In the genomic region with DNA sequence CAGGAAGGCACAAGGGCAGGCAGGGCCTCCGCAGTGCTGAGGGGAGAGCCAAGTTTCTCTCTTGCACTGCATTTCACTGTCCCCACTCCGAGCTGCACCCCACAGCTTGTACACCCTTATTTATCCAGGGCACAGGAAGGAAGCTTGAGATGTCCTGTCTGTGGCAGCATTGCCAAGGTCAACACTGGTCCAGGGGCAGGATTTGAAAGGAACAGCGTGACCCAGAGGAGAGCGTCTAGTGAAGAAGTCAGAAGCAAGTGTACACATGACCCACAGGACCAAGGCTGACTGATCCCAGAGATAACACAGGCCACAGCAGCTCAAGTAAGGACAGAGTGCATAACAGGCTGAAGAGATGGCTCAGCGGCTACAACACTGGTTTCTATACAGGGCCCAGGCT, we compare ENCODE assay signal across 9 mouse cellular contexts. TPM values are rescaled to one million over a fixed set of nuclear protein-coding genes. Genes with fewer than 3 reads are reported as not detected.
DNase-seq lines count a peak whose midpoint lies in the region; ATAC-seq and TF ChIP-seq lines count a peak whose summit lies in the region.
"Had no signal": no experiment of that assay in that cellular context is flagged by ENCODE, and none has a peak within 500 bp of the region (broad histone marks: within the 10 kb centered on the region; RNA-seq: fewer than 3 reads in every experiment).

No protein-coding gene starts in this region.

- H3K27me3 ChIP-seq in lung, embryonic 14.5 days (ENCODE audit: insufficient read depth, low read length): no peaks in the 10 kb centered on the region
- no peaks in the 10 kb centered on the region for H3K27me3 ChIP-seq in kidney, embryonic 16.5 days (ENCODE audit: insufficient read depth, low read length)

- peaks cover 4% of the 10 kb centered on the region; the same call in 1 of the 2 replicates for H3K9me3 ChIP-seq in lung, embryonic 14.5 days (ENCODE audit: low read depth, low read length)
- peaks cover 10% of the 10 kb centered on the region for H3K9me3 ChIP-seq in kidney, embryonic 16.5 days (ENCODE audit: low read length)

- H3K27ac ChIP-seq in lung, embryonic 14.5 days (ENCODE audit: low read depth): peak overlapping the region; percentile 10; the same call in 1 of the 2 replicates
- peak overlapping the region; percentile 61 for H3K27ac ChIP-seq in kidney, embryonic 16.5 days (ENCODE audit: low read length)

- WGBS in lung, embryonic 14.5 days: 83% methylated on average over 5 of the region's 5 CpGs
- WGBS in lung, adult 2 months: 27% methylated on average over 5 of the region's 5 CpGs
- 74% methylated on average over 5 of the region's 5 CpGs for WGBS in kidney, embryonic 16.5 days

- TF ChIP-seq POLR2A in lung, adult 2 months (IDR thresholded peaks at IDR 0.05; ENCODE audit: borderline replicate concordance, extremely low read depth, low read depth, low read length): no peak

- no peak for TF ChIP-seq CTCF in lung, embryonic 14.5 days (IDR thresholded peaks at IDR 0.05; ENCODE audit: low read depth)
- TF ChIP-seq CTCF in lung, adult 2 months (IDR thresholded peaks at IDR 0.05; ENCODE audit: insufficient read depth, low read length): no peak

- no peak overlapping the region for H3K9ac ChIP-seq in lung, embryonic 14.5 days
- no peak overlapping the region for H3K9ac ChIP-seq in kidney, embryonic 16.5 days (replicated peaks; ENCODE audit: low read length)

- no peak overlapping the region for H3K4me3 ChIP-seq in lung, embryonic 14.5 days (ENCODE audit: low read depth, low read length)
- no peak overlapping the region for H3K4me3 ChIP-seq in lung, adult 2 months (replicated peaks; ENCODE audit: extremely low read depth, low read depth, low read length)
- H3K4me3 ChIP-seq in kidney, embryonic 16.5 days (ENCODE audit: low read length): no peak overlapping the region

- H3K4me1 ChIP-seq in lung, embryonic 14.5 days (ENCODE audit: insufficient read depth): no peaks in the 10 kb centered on the region
- H3K4me1 ChIP-seq in lung, adult 2 months (ENCODE audit: control insufficient read depth, insufficient read depth, low read length): peaks cover 22% of the 10 kb centered on the region
- peaks cover 20% of the 10 kb centered on the region for H3K4me1 ChIP-seq in kidney, embryonic 16.5 days (ENCODE audit: insufficient read depth, low read length)

- DNase-seq in adrenal gland, adult (ENCODE audit: inconsistent age in 2 of 2, low spot score in 1 of 2): peak; percentile 90
- no peak for DNase-seq in adrenal gland, adult 18-20 months (ENCODE audit: low spot score in 2 of 2)
- no peak for DNase-seq in lung, embryonic 14.5 days
- DNase-seq in lung, adult 2 months: no peak
- DNase-seq in lung, postnatal 36 days: peak; percentile 83
- DNase-seq in right cerebral cortex, postnatal 10 days (ENCODE audit: low spot score in 2 of 2): no peak
- DNase-seq in thymus, adult 18-20 months: no peak
- DNase-seq: gastrocnemius, postnatal 10 days had no signal

- H3K36me3 ChIP-seq in lung, embryonic 14.5 days (ENCODE audit: insufficient read depth): peaks cover 52% of the 10 kb centered on the region
- H3K36me3 ChIP-seq in kidney, embryonic 16.5 days (ENCODE audit: insufficient read depth, low read length): peaks cover 35% of the 10 kb centered on the region

- no peak overlapping the region for H3K4me2 ChIP-seq in lung, embryonic 14.5 days
- no peak overlapping the region for H3K4me2 ChIP-seq in kidney, embryonic 16.5 days (replicated peaks; ENCODE audit: low read depth, low read length)

- ATAC-seq in lung, embryonic 14.5 days (ENCODE audit: insufficient read depth): no peak
- peak; percentile 16; the same call in 1 of the 2 replicates for ATAC-seq in kidney, embryonic 16.5 days (ENCODE audit: low FRiP score, low TSS enrichment)

RNA-seq across cellular contexts. Expression of a gene that starts 32.3 kb away (rescaled TPM):
- 100 to 1,000 TPM; 102 to 103 TPM for total RNA-seq in adrenal gland, adult 18-20 months (2021)
- polyA plus RNA-seq in lung, embryonic 14.5 days (2014; fragmentation: Nextera tagmentation; extraction: Ambion mirVana): 9.3 and 11.4 TPM in 2 replicates
- 85.8 and 87.8 TPM in 2 replicates for polyA plus RNA-seq in lung, adult 2 months (2012; rRNA removed)
- polyA plus RNA-seq in kidney, embryonic 16.5 days (2015; fragmentation: Nextera tagmentation; extraction: Ambion mirVana): 7.0 TPM in 2 replicates

RNA-seq across cellular contexts. Expression of a gene that starts 54.0 kb away (rescaled TPM):
- total RNA-seq in adrenal gland, adult 18-20 months (2021): 10 to 100 TPM; 32.5 to 43.3 TPM
- 40.3 and 40.9 TPM in 2 replicates for polyA plus RNA-seq in lung, embryonic 14.5 days (2014; fragmentation: Nextera tagmentation; extraction: Ambion mirVana)
- polyA plus RNA-seq in lung, adult 2 months (2012; rRNA removed): 36.3 and 41.4 TPM in 2 replicates
- polyA plus RNA-seq in kidney, embryonic 16.5 days (2015; fragmentation: Nextera tagmentation; extraction: Ambion mirVana): 46.1 and 46.4 TPM in 2 replicates

Comparison
In these comparisons a context has a peak if more than half of its experiments do, and no peak if none do; other contexts are left out.
1. DNase-seq: peak in adrenal gland, adult (2 of 2) and lung, postnatal 36 days (single experiment); none in adrenal gland, adult 18-20 months (0 of 2), lung, embryonic 14.5 days (single experiment), lung, adult 2 months (single experiment), right cerebral cortex, postnatal 10 days (0 of 2) and thymus, adult 18-20 months (0 of 2).